Mouse (Mus musculus) forebrain, postnatal 0 days (tissue): ENCODE data around the gene Tex22. TPM values are rescaled to one million over a fixed set of nuclear protein-coding genes. Genes with fewer than 3 reads are reported as not detected.

Experiments used
- ATAC-seq: fragments of 200-750 bp; cut with Nextera tagmentation; 2 replicates; pipeline ENCODE4 v1.8.0; 2017; ENCODE audit warnings: mild to moderate bottlenecking, moderate library complexity
- DNase-seq: peaks from one replicate; pipeline ENCODE4 v3.0.0-alpha.2; 2015
- H3K27ac ChIP-seq: fragments of 300-500 bp; sonication (generic); 2 replicates; pipeline ENCODE4 v1.5.1; 2014; ENCODE audit warnings: low read depth, mild to moderate bottlenecking, antibody characterized with exemption, low read length, moderate library complexity, mixed read lengths
- H3K27me3 ChIP-seq: fragments of 300-500 bp; sonication (generic); 2 replicates; pipeline ENCODE4 v1.6.1; 2014; ENCODE audit warnings: mild to moderate bottlenecking, low read length, mixed read lengths; ENCODE audit not compliant: insufficient read depth
- H3K36me3 ChIP-seq: fragments of 300-500 bp; sonication (generic); 2 replicates; pipeline ENCODE4 v1.6.1; 2014; ENCODE audit warnings: mild to moderate bottlenecking, moderate library complexity; ENCODE audit not compliant: insufficient read depth
- H3K4me1 ChIP-seq: fragments of 300-500 bp; sonication (generic); 2 replicates; pipeline ENCODE4 v1.6.1; 2014; ENCODE audit warnings: antibody characterized with exemption; ENCODE audit not compliant: insufficient read depth
- H3K4me2 ChIP-seq: fragments of 300-500 bp; sonication (generic); 2 replicates; pipeline ENCODE4 v1.6.1; 2014; ENCODE audit warnings: low read depth, mild to moderate bottlenecking, moderate library complexity
- H3K4me3 ChIP-seq: fragments of 300-500 bp; sonication (generic); 2 replicates; pipeline ENCODE4 v1.5.1; 2014; ENCODE audit warnings: low read depth, low read length, mixed read lengths
- H3K9ac ChIP-seq: fragments of 300-500 bp; sonication (generic); 2 replicates; pipeline ENCODE4 v1.6.1; 2014; ENCODE audit warnings: mild to moderate bottlenecking
- H3K9me3 ChIP-seq: fragments of 300-500 bp; sonication (generic); 2 replicates; pipeline ENCODE4 v1.6.1; 2016; ENCODE audit warnings: low read length
- CTCF ChIP-seq: sonication (generic); IDR thresholded peaks from 2 replicates; pipeline ENCODE4 v1.5.1; 2016; ENCODE audit warnings: antibody characterized with exemption, control low read depth, low read depth
- WGBS: fragments of 180-500 bp; shearing (Covaris S2); extraction: QIAGEN DNeasy Blood & Tissue Kit; methylation state at CpG from one replicate; pipeline ENCODE4 v1.1.7; 2014; 5-methylcytosine and 5-hydroxymethylcytosine counted together
- polyA plus RNA-seq: library from polyadenylated mRNA; unstranded; fragments of >200 nt; fragmentation: Nextera tagmentation; extraction: Ambion mirVana; gene quantifications from 2 replicates; pipeline ENCODE4 v1.2.1, GENCODE M21; 2015
- total RNA-seq: library from RNA; depleted of rRNA; stranded (reverse); fragments of >200 nt; gene quantifications from 2 replicates; pipeline ENCODE4 v1.2.3, GENCODE M21; 2014

Gene Tex22
- total and polyA plus RNA-seq, 2 experiments from 2014 or later = 1.7 TPM; not detected in 1

GRCm38 (mm10) chr12:113132567-113132966 is 58.3 kb downstream of the Tex22 start:
- ATAC-seq (peak; percentile 18; the same call in 1 of the 2 replicates), DNase-seq (no peak)
- Histone ChIP-seq H3K9me3 (no peaks in the 10 kb centered on the region), H3K4me1 (no peaks in the 10 kb centered on the region), H3K4me3 (no peak overlapping the region), H3K27ac (no peak overlapping the region), H3K9ac (no peak overlapping the region), H3K27me3 (no peaks in the 10 kb centered on the region), H3K36me3 (peaks cover 94% of the 10 kb centered on the region), H3K4me2 (no peak overlapping the region)
- 37% methylated on average over 2 of the region's 2 CpGs for WGBS
- no peak for TF ChIP-seq CTCF

GRCm38 (mm10) chr12:113133260-113133659 is 59.0 kb downstream of the Tex22 start:
- Histone ChIP-seq H3K27ac (no peak overlapping the region), H3K4me1 (no peaks in the 10 kb centered on the region), H3K4me2 (no peak overlapping the region), H3K9me3 (no peaks in the 10 kb centered on the region), H3K4me3 (no peak overlapping the region), H3K9ac (no peak overlapping the region), H3K27me3 (no peaks in the 10 kb centered on the region), H3K36me3 (peaks cover 91% of the 10 kb centered on the region)
- no peak for TF ChIP-seq CTCF
- ATAC-seq (no peak), DNase-seq (no peak)
- 88% methylated on average over 9 of the region's 9 CpGs for WGBS

GRCm38 (mm10) chr12:113133861-113134403 is 59.6 kb downstream of the Tex22 start:
- H3K4me1 ChIP-seq = no peaks in the 10 kb centered on the region
- DNase-seq (no peak), ATAC-seq (no peak)
- peaks cover 85% of the 10 kb centered on the region for H3K36me3 ChIP-seq
- H3K9me3 ChIP-seq = no peaks in the 10 kb centered on the region
- H3K4me3 ChIP-seq = no peak overlapping the region
- H3K27ac ChIP-seq = no peak overlapping the region
- 78% methylated on average over 5 of the region's 5 CpGs for WGBS
- H3K9ac ChIP-seq = no peak overlapping the region
- no peak overlapping the region for H3K4me2 ChIP-seq
- TF ChIP-seq CTCF = no peak
- no peaks in the 10 kb centered on the region for H3K27me3 ChIP-seq

GRCm38 (mm10) chr12:113134502-113134901 is 60.2 kb downstream of the Tex22 start:
- Histone ChIP-seq H3K27ac (no peak overlapping the region), H3K9me3 (no peaks in the 10 kb centered on the region), H3K36me3 (peaks cover 80% of the 10 kb centered on the region), H3K27me3 (no peaks in the 10 kb centered on the region), H3K4me1 (peaks cover 4% of the 10 kb centered on the region; the same call in 1 of the 2 replicates), H3K4me2 (no peak overlapping the region), H3K9ac (no peak overlapping the region), H3K4me3 (no peak overlapping the region)
- TF ChIP-seq CTCF = no peak
- WGBS = 96% methylated on average over 4 of the region's 4 CpGs
- ATAC-seq (no peak), DNase-seq (no peak)

- H3K27me3 ChIP-seq = no peaks in the 10 kb centered on the region
- ATAC-seq (no peak), DNase-seq (no peak)
- no peak overlapping the region for H3K4me3 ChIP-seq
- no peak overlapping the region for H3K9ac ChIP-seq
- H3K36me3 ChIP-seq = peaks cover 71% of the 10 kb centered on the region
- H3K4me1 ChIP-seq = peaks cover 7% of the 10 kb centered on the region; the same call in 1 of the 2 replicates
- TF ChIP-seq CTCF = no peak
- no peaks in the 10 kb centered on the region for H3K9me3 ChIP-seq
- no peak overlapping the region for H3K4me2 ChIP-seq
- H3K27ac ChIP-seq = no peak overlapping the region
- WGBS = 92% methylated on average over 7 of the region's 7 CpGs
These were observed 61.1 kb downstream of the Tex22 start for GRCm38 (mm10) chr12:113135401-113135800.

- H3K9ac ChIP-seq = no peak overlapping the region
- no peaks in the 10 kb centered on the region for H3K27me3 ChIP-seq
- H3K36me3 ChIP-seq = peaks cover 59% of the 10 kb centered on the region
- no peak for DNase-seq
- no peaks in the 10 kb centered on the region for H3K9me3 ChIP-seq
- peaks cover 14% of the 10 kb centered on the region for H3K4me1 ChIP-seq
- WGBS = 79% methylated on average over 17 of the region's 17 CpGs
- H3K4me2 ChIP-seq = no peak overlapping the region
- H3K4me3 ChIP-seq = no peak overlapping the region
- no peak for ATAC-seq
- peak; percentile 11; the same call in 1 of the 2 replicates for TF ChIP-seq CTCF
- H3K27ac ChIP-seq = no peak overlapping the region
These were observed 62.3 kb downstream of the Tex22 start for GRCm38 (mm10) chr12:113136492-113137020.

- 85% methylated on average over 18 of the region's 18 CpGs for WGBS
- Histone ChIP-seq H3K9me3 (no peaks in the 10 kb centered on the region), H3K4me1 (peaks cover 23% of the 10 kb centered on the region), H3K4me2 (no peak overlapping the region), H3K27ac (no peak overlapping the region), H3K27me3 (no peaks in the 10 kb centered on the region), H3K4me3 (no peak overlapping the region), H3K36me3 (peaks cover 49% of the 10 kb centered on the region), H3K9ac (no peak overlapping the region)
- no peak for DNase-seq
- no peak for TF ChIP-seq CTCF
- ATAC-seq = no peak
These were observed 63.2 kb downstream of the Tex22 start for GRCm38 (mm10) chr12:113137260-113138213.
